Mouse (Mus musculus) left cerebral cortex, postnatal 10 days (tissue): ENCODE data around the gene Gnl2. TPM values are rescaled to one million over a fixed set of nuclear protein-coding genes. Genes with fewer than 3 reads are reported as not detected.
A peak's percentile ranks its signal among the peaks of the same experiment; 100 is the strongest.

ENCODE experiments used
- DNase-seq, 2 experiments: peaks; one replicate each; pipeline ENCODE4 v3.0.0; 2021 to 2022; ENCODE audit warnings: low spot score in 2 of 2, mixed read lengths in 1 of 2; ENCODE audit errors: extremely low spot score in 1 of 2
- intact Hi-C: fragments of 180-260 bp; cut with DNase I; formaldehyde crosslinking; loops from one replicate; pipeline ENCODE4 v1.15.1; 2025
- total RNA-seq, 2 experiments: library from RNA; stranded (reverse); gene quantifications; 2 replicates each; pipeline ENCODE4 v1.2.3; 2021

The Gnl2 gene
- total RNA-seq, 2 experiments from 2014 or later: 75.2 to 77.3 TPM

DNA sequence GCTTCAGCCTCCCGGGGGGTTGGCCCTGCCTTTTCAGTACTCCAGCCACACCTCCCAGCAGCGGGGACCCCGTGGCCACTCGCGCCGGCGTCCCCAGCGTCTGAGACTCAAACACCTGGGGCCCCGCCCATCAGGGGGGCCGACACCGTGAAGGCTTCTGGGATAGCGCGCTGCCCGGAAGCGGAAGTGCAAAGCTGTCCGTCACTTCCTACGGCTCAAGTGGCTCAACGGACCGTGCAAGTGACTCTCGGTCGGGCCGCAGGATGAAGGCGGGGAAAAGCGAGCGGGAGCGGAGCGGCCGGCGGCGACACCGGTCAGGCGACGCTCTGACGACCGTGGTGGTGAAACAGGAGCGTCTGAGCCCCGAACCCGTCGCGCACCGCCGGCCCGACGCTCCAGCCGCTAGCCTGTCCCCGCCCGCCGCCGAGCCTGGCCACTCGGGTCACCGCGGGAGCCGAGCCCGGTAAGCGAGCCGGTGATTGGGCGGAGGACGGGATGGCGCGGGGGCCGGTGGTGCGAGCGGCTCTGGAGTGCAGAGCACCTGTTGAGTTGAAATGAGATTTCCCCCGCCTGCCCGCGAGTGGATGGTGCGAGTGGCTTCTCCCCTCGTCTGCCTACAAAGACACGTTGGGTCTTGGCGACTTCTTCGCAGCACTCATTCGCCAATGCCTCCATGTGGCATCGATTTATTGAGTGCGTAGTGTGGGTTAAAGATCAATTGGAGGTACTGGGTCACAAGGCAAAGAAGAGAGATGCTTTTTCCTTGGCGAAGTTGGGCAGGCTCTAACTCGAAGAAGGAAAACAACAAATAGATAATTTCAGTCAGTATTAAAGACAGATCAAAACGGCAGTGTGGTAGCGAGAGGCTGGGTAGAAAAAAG is 50.3 kb downstream of the Gnl2 start, which contains the start of gene Snip1:
Gene Snip1 (plus strand): TSS at position 183 of the 881 bp plus-strand sequence.
- intact Hi-C loops: no loop called here

DNA sequence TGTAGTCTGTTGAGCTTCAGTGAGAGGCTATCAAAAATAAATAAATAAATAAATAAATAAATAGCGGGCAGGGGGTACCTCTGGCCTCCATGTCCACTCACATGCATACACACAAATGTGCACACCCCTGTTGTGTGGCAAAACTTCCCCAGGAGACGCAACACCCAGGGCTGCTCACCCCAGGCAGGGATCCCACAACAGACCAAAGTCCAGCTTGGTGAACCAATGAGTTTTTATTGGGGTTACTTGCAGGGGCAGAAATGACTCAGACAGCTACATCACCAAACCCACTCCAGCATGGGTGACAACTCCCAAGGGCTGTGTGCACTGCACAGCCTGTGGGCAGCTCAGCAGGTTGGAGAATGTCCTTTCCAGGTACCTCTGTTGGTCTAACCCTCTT is 61.3 kb downstream of the Gnl2 start:
- intact Hi-C loops: no loop called here
- DNase-seq: no peak

More for the DNA sequence above, 50.3 kb downstream of the Gnl2 start, which contains the start of gene Snip1:
- DNase-seq: peak; percentile 90 to 95

DNA sequence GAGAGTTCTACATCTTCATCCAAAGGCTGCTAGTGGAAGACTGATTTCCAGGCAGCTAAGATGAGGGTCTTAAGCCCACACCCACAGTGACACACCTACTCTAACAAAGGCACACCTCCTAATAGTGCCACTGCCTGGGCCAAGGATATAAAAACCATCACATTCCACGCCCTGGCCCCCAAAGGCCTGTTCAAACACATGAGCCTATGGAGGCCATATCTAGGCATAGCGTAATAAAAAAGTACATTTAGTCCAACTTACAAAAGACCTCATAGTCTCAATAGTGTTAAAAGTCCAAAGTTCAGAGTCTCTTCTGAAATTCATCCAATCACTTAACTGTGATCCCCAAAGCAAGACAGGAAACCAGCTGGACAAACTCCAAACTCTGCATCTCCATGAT is 62.3 kb downstream of the Gnl2 start:
- intact Hi-C loops: no loop called here
- DNase-seq: no peak

DNA sequence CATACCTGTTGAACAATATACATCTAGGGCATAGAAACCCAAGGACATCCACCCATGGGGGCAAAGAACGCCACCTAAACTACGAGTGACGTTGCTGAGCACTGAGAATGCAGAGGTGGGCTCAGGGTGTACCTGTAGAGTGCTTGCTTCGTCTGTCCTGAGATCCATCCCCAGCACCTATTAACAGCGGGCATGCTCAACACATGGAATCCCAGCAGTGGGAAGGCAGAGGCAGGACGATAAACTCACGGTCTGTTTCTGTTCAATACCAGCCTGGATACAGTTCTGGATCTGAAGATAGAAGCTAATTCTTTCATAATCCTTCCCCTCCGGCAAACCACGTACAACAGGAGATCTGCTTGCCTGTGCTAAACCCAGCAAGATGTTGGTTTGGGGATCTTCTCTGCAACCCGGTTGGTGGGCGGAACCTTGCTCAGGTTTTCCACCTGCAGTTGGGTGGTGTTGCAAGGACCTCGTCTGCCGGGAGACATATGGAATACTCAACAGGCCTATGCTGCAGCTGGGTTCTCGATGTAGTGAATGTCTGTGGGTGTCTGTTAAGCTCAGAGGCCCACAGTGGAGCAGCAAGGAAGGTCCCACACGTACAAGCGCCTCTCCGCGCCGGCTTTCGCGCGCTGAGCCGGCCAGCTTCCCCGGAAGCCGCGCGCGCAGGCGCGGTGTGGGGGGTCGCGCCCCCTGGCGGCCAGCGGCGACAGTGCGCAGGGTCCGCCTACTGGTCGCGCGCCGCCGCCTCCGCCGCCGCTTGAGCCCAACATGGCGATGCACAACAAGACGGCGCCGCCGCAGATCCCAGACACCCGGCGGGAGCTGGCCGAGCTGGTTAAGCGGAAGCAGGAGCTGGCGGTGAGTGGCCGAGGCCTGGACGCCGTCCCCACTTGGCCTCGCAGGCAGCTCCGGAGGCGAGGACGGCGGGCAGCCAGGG is 68.3 kb downstream of the Gnl2 start, which contains the start of gene Meaf6:
Gene Meaf6 (plus strand): TSS at position 732 of the 943 bp plus-strand sequence.
- intact Hi-C loops: no loop called here
- DNase-seq: peak; percentile 84 to 92

DNA sequence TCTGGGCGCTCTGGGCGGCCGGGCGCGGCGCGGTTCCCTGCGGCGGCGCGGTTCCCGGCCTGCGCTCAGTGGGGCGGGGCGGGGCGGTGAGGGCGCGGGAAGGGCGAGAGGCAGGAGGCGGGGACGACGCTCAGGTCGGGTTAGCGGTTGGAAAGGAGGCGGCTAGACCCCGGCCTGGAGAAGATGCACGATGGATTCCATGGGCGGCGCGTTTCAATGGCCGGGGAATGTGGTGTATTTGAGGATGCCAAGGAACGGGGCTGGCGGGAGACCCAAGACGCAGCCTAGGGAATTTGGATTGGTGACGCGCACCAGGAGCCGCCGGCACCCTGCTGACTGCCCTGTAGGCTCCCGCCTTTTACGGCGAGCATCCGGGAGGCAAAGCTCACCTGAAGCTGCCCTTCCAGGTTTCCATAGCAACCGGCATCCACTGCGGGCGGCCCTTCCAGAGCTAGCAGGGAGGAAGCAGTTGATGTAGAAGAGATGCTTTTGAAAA is 69.0 kb downstream of the Gnl2 start:
- intact Hi-C loops: no loop called here
- DNase-seq: peak; percentile 63 to 77

DNA sequence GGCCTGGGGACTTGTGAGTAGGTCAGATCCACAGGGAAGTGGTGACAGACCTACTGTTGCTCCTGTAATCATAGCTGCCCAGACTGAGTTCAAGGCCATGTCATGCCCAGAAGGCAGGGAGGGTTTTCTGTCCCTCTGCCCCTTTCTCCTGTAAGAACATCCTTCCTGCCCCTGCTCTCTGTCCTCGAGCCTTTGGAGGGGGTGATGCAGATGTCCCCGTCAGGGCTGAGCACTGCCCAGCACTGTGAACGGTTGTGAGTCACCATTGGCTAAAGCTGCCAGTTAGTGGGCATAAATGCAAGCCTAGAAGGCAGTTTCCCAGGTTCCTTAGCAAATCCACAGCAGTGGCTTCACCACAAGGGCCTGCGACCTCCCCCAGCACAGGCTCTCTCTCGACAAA is 76.6 kb downstream of the Gnl2 start:
- DNase-seq: no peak
- intact Hi-C loops: no loop called here

DNA sequence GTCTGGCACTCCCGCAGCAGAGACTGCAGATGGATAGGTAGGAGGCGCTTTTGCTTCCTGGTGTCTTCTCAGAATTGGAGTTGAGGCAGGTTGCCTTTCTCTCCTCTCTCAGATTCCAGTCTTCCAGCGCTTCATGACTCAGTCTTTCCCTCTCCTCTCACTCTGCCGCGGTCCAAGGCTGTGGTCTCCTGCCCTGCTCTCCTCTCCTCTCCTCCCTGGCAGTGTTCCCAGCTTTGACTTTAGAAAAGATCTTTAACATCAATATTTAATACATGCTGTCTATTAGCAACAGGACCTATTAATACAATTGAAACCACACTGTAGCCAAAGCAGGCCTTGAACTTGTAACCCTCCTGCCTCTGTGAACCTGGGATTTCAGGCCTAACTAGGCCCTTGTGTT is 79.7 kb downstream of the Gnl2 start:
- intact Hi-C loops: no loop called here
- DNase-seq: peak in 1 of 2 experiments; percentile 14

DNA sequence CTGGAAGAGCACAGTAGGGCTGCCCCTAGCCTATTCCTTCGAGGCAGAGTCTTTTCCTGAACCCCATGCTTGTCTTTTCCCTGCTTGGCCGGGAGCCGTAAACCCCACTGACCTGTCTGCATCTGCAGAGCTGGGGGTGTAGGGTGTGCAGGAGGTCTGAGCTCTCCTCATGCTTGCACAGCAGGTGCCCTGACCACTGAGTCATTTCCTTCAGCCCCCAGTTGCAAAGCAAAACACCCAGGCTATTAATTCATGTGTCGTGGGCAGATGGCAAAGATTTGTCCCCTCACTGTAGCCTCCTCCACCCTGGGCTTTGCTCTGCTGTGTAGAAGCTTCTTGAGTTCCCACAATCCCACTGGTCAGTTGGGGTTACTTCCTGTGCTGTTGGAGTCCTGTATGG is 81.0 kb downstream of the Gnl2 start:
- peak in 1 of 2 experiments; percentile 16 for DNase-seq
- intact Hi-C loops: no loop called here

DNA sequence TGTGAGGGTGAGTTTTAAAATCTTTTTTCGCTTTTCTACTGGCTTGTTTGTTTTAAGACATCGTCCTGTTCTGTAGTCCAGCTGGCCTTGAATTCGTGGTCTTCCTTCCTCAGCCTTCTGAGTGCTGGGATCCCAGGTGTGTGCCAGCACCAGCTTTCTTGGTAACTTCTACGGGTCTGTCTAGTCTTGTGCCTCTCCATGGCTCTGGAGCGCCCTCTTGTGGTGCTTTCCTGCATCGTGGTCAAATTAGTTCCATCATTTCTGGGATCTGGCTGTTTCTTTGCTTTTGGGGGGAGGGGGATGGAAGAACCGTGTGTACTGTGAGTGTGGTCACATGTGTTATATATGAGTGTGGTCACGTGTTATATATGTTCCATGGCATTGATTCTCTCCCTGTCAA is 83.1 kb downstream of the Gnl2 start:
- peak; percentile 68 to 85 for DNase-seq
- intact Hi-C loops: no loop called here

DNA sequence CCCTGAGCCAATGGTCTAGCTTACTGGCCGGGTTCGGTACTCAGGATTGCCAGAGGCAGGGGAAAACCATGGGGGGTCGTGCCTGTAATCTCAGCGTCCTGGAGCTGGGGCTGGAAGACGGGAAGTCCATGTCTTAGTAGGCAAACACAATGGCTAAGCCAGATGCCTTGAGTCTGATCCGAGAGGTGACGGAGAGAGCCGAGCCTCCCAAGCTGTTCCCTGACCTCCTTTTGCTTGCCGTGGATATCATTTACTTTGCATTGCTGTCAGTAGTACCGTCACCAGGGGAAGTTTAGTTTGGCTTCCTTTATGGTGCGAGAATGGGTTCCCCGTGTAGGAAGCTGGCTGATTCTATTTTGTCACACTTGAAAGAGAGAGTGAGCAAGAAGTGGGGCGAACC is 84.9 kb downstream of the Gnl2 start:
- peak in 1 of 2 experiments; percentile 21 for DNase-seq
- intact Hi-C loops: no loop called here

Other genes with a start within 250 kb of the Gnl2 start
- 10 to 100 TPM; 22.8 to 24.4 TPM for gene Mtf1, start 214.5 kb upstream of the Gnl2 start, total RNA-seq
- 10 to 100 TPM; 27.9 to 33.3 TPM for gene Yrdc, start 165.9 kb upstream of the Gnl2 start, total RNA-seq
- gene 1110065P20Rik, start 165.4 kb upstream of the Gnl2 start, total RNA-seq: 10 to 100 TPM; 87.8 to 97.6 TPM
- 10 to 100 TPM; 54.0 TPM for gene Maneal, start 154.4 kb upstream of the Gnl2 start, total RNA-seq
- gene Epha10, start 135.7 kb upstream of the Gnl2 start, total RNA-seq: 10 to 100 TPM; 25.4 to 27.5 TPM
- 10 to 100 TPM; 16.3 to 19.3 TPM for gene 9930104L06Rik, start 79.5 kb upstream of the Gnl2 start, total RNA-seq
- gene Cdca8, start 77.3 kb upstream of the Gnl2 start, total RNA-seq: 1 to 10 TPM; 4.0 to 4.4 TPM
- gene Rspo1, start 30.2 kb upstream of the Gnl2 start, total RNA-seq: 1 to 10 TPM; 3.5 to 4.1 TPM
- under 1 TPM; 0.16 to 0.21 TPM for gene Dnali1, start 49.1 kb downstream of the Gnl2 start, total RNA-seq
- gene Snip1, start 50.1 kb downstream of the Gnl2 start, total RNA-seq: 10 to 100 TPM; 12.8 to 13.7 TPM
- 100 to 1,000 TPM; 142 to 151 TPM for gene Meaf6, start 68.5 kb downstream of the Gnl2 start, total RNA-seq
- gene Zc3h12a, start 111.3 kb downstream of the Gnl2 start, total RNA-seq: 1 to 10 TPM in 1 of 2 experiments, under 1 TPM in 1; 0.57 to 1.2 TPM